Mouse (Mus musculus): ENCODE measurements around the gene Krtap5-1.
A peak's percentile ranks its signal among the peaks of the same experiment; 100 is the strongest.
"Not testable (repeated sequence)": the region's sequence is repeated elsewhere in the genome, so short reads cannot be mapped to it uniquely, and the experiment has no call there.

The Krtap5-1 gene

GRCm38 (mm10) chr7:142297018-142297417 is at the start of gene Krtap5-1:
TSS of gene Krtap5-1 (minus strand) at chr7:142297118.
- not testable (repeated sequence) for DNase-seq (ENCODE audit: low spot score in 2 of 2)

- no peak for DNase-seq (ENCODE audit: low spot score in 2 of 2)
These were observed 45.3 kb upstream of the Krtap5-1 start for GRCm38 (mm10) chr7:142342247-142342640.

- DNase-seq (ENCODE audit: low spot score in 2 of 2) = peak; percentile 64 to 69
These were observed 44.8 kb upstream of the Krtap5-1 start for GRCm38 (mm10) chr7:142341564-142342246.

DNA sequence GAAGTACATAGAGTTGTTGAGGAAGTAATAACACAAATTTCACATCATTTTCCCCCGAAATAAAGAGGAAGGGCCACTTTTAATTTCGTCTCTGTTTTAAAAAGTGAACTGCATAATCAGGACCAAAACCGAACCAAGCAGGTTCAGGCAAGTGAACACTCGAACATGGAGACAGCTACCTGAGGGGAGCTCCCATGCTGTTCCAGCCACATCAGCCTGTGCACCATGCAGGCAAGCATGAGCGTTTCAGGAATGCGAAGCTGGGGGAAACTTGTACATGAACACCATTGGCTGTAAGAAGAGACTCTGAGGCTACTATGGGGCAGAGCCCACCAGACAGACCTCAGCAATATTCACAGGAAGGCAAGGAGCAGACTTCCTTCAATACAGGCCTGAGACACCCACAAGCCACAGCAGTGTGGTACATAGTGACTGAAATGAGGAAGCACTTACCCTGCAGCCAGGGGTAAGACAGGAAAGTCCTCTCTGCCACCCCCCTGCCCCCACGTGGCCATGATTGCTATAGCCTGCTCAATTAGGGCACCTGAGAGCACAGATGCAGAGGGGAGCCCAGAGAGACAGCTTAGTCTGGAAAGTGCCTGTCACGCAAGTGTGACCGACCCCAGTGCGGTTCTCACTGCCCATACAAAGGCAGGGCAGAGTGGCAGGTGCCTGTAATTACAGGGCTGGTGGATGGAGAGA is 43.5 kb upstream of the Krtap5-1 start:
- DNase-seq (ENCODE audit: low spot score in 2 of 2) = peak; percentile 55 to 59

- DNase-seq (ENCODE audit: low spot score in 2 of 2) = no peak
These were observed 38.2 kb upstream of the Krtap5-1 start for GRCm38 (mm10) chr7:142335151-142335550.

DNA sequence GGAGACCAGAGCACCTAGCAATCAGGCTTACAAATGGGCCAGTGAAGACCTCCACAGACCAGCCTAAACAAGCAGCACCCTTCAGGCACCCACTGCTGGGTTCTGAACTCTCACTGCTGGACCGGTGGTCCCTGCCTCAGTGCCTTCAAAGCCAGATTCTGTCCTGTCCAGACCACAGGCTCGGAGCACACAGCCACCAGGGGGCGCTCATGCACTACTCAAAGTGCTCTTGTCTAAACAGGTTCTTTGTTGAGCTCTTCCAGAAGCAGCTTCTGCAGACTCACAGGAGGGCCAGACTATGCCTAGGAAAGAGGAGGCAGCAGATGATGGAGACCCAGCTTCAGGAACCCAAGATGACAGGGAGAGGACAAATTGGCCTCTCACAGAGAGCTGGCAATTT is 37.3 kb upstream of the Krtap5-1 start:
- DNase-seq (ENCODE audit: low spot score in 2 of 2) = peak; percentile 70 to 94

DNA sequence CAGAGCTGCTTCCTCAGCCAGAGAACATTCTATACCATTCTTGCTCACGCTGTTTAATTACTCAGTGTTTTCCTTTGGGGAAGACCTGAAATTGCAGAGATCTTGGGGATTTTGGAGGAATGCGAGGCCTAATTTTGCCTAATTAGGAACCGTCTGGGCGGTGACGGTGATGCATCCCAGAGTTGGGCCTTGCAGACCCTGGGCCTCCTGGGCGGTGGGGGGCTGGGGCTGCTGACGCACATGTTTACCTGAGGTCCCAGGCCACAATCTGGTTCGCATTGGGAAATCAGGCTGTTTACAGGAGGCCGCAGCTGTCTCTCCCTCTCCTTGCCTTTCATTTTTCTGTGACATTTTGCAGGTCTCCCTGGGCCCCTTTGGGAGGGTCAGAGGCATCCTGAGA is 35.8 kb upstream of the Krtap5-1 start:
- DNase-seq (ENCODE audit: low spot score in 2 of 2) = not testable (repeated sequence)

GRCm38 (mm10) chr7:142331281-142331680 is 34.4 kb upstream of the Krtap5-1 start:
- DNase-seq (ENCODE audit: low spot score in 2 of 2) = no peak

DNA sequence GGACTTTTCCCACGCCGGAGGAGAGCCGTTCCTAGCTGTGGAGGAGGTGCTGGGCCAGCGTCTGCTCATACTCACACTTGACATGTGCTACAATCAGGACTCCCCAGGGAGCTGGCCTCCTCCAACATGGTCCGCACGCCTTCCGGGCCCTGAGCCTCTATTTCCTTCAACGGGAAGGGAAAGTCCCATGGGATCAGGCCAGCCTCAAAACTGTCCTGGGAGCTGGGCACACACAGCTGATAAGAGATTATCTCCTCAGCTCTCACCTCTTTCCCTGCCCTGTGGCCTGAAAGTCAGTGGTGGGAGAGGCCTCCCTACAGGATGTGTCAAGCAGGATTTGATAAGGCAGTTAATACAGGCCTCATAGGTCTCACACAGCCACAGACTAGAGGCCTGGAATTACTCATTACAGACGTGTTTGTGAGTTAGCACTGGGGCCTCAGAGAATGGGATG is 33.4 kb upstream of the Krtap5-1 start:
- no peak for DNase-seq (ENCODE audit: low spot score in 2 of 2)

- no peak for DNase-seq (ENCODE audit: low spot score in 2 of 2)
These were observed 31.6 kb upstream of the Krtap5-1 start for GRCm38 (mm10) chr7:142328507-142328906.

DNA sequence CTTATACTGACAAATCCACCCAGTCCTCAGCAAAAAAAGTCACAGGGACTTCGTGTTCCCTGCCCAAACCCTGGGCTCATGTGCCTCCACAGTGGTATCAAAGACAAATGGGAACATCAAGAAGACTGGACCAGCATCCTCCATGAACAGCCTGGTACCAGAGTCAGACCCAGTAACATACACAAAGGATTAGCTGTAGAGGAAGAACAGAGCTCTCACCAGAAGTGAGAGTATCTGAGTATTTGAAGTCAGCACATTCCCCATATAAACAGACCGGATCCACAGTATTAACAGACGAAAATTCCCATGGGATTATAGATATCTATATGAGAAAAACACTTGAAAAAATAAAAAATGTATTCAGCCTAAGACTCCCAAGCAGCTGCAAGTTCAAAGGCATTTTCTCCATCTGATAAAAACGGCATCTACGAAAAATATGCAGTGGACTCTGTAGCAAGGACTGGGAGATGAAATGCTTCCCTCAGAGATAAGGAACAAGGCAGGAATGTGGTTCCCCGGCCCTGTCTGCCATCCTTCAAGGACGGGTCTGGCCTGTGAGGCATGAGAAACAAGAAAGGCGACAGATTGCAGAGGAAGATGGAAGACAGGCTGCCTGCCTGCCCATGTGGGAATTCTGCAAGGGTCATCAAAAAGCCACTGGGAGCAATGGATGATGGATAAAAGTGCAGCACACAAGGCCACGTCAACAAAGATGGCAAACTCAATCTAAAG is 30.0 kb upstream of the Krtap5-1 start:
- no peak for DNase-seq (ENCODE audit: low spot score in 2 of 2)

- peak; percentile 52 to 56 for DNase-seq (ENCODE audit: low spot score in 2 of 2)
These were observed 26.6 kb upstream of the Krtap5-1 start for GRCm38 (mm10) chr7:142323396-142324117.

DNA sequence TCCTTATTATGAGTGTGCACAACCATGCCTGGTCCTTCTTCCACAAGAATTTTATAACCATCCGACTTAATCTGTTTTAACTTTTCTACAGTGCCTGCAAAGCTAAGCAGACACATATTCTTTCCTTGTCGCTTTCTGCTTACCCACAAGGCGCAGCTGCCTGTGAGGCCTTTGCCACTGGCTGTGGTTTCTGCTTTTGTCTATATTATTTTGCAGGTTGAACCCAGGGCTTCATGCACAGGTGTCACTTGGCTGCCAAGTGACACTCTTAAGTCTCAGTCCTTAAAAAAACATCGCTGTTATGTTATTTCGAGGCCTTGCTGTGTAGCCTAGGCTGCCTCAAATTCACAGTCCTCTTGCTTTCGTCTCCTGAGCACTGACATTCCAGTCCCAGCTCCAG is 25.7 kb upstream of the Krtap5-1 start:
- DNase-seq (ENCODE audit: low spot score in 2 of 2) = peak; percentile 58 to 73

- not testable (repeated sequence) for DNase-seq (ENCODE audit: low spot score in 2 of 2)
These were observed 24.9 kb upstream of the Krtap5-1 start for GRCm38 (mm10) chr7:142321637-142322306.

DNA sequence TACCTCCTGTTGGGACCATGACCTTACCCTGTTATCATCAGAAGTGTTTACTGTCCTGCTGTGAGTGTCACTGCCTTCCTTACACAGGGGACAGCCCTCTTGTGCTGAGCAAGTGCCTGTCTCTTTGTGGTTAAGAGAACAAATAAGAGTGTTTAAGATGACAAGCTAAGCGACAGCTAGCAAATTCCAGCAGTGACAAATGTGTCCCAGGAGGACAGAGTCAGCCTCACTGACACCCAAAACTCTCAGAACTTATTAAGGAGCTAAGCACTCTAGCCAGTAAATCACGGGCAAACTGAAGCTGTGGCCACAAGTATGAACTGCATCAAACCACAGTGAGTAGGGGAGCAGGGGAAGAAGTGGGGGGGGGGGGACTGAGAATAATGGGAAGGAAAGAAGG is 24.0 kb upstream of the Krtap5-1 start:
- DNase-seq (ENCODE audit: low spot score in 2 of 2) = no peak

DNA sequence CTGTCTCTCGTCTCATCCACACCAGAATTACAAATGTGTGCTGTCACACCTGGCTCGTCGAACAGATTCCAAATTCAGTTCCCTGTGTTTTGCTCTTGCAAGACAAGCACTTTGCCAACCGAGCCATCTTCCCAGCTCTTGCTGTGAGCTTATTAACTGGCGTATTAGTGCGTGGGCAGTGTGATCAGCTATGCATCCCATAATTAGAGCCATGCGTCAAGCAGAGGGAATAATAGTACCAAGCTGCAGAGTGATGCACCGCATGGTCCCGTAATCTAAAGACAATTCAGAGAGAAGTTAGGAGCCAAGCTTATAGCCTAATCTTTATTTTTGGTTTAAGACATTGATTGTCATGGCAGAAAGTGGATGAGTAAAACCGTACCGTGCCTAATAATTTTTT is 22.2 kb upstream of the Krtap5-1 start:
- no peak for DNase-seq (ENCODE audit: low spot score in 2 of 2)

GRCm38 (mm10) chr7:142317216-142317615 is 20.3 kb upstream of the Krtap5-1 start:
- no peak for DNase-seq (ENCODE audit: low spot score in 2 of 2)

- peak; percentile 36 to 61 for DNase-seq (ENCODE audit: low spot score in 2 of 2)
These were observed 19.6 kb upstream of the Krtap5-1 start for GRCm38 (mm10) chr7:142316558-142316957.

GRCm38 (mm10) chr7:142314600-142315285 is 17.8 kb upstream of the Krtap5-1 start:
- no peak for DNase-seq (ENCODE audit: low spot score in 2 of 2)

GRCm38 (mm10) chr7:142303929-142304328 is 7.0 kb upstream of the Krtap5-1 start:
- DNase-seq (ENCODE audit: low spot score in 2 of 2) = not testable (repeated sequence)

DNA sequence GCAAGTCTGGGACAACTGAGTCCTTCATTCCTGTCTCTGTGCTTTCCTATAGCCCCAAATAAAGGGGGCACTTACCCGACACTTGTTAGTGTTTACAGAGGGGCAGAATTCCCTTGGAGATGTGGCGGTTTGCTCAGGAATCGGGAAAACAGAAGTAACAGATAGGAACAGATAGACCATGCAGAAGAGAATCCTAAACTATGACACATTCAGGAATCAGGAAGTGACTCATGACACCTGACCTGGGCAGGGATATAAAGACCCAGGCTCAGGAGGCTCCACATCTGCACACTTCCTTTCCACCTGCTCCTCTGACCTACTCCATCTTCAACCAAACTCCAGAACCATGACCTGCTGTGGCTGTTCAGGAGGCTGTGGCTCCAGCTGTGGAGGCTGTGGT is 6.3 kb upstream of the Krtap5-1 start, which contains the start of gene Krtap5-4:
Gene Krtap5-4 (plus strand): TSS at position 301 of the 400 bp plus-strand sequence.
- no peak for DNase-seq (ENCODE audit: low spot score in 2 of 2)
